Mouse (Mus musculus): ENCODE results near the gene Vmn1r90.
"Not testable (repeated sequence)": the region's sequence is repeated elsewhere in the genome, so short reads cannot be mapped to it uniquely, and the experiment has no call there.

Gene Vmn1r90

GRCm38 (mm10) chr7:14563406-14563805, at the start of gene Vmn1r90:
TSS of gene Vmn1r90 (minus strand) at chr7:14563506.
- no peak for DNase-seq (ENCODE audit: inconsistent age in 2 of 2, low spot score in 1 of 2)

GRCm38 (mm10) chr7:14593009-14593408, 29.7 kb upstream of the Vmn1r90 start:
- not testable (repeated sequence) for DNase-seq (ENCODE audit: inconsistent age in 2 of 2, low spot score in 1 of 2)

- DNase-seq (ENCODE audit: inconsistent age in 2 of 2, low spot score in 1 of 2) = no peak
These were observed 11.0 kb downstream of the Vmn1r90 start for GRCm38 (mm10) chr7:14552284-14552683.

GRCm38 (mm10) chr7:14525280-14525679, 38.0 kb downstream of the Vmn1r90 start:
- no peak for DNase-seq (ENCODE audit: inconsistent age in 2 of 2, low spot score in 1 of 2)

- no peak for DNase-seq (ENCODE audit: inconsistent age in 2 of 2, low spot score in 1 of 2)
These were observed 40.7 kb downstream of the Vmn1r90 start for GRCm38 (mm10) chr7:14522636-14523035.

- no peak for DNase-seq (ENCODE audit: inconsistent age in 2 of 2, low spot score in 1 of 2)
These were observed 45.0 kb downstream of the Vmn1r90 start for GRCm38 (mm10) chr7:14518301-14518700.
